Mouse (Mus musculus) right cerebral cortex, postnatal 25 days (tissue): ENCODE results near the gene Nos3.

ENCODE experiments used
- DNase-seq: peaks from one replicate; pipeline ENCODE4 v3.0.0; 2022

Nos3 gene

GRCm38 (mm10) chr5:24364508-24364907 lies at the start of gene Nos3:
Gene Nos3 (plus strand): TSS chr5:24364810.
- DNase-seq, result no peak

DNA sequence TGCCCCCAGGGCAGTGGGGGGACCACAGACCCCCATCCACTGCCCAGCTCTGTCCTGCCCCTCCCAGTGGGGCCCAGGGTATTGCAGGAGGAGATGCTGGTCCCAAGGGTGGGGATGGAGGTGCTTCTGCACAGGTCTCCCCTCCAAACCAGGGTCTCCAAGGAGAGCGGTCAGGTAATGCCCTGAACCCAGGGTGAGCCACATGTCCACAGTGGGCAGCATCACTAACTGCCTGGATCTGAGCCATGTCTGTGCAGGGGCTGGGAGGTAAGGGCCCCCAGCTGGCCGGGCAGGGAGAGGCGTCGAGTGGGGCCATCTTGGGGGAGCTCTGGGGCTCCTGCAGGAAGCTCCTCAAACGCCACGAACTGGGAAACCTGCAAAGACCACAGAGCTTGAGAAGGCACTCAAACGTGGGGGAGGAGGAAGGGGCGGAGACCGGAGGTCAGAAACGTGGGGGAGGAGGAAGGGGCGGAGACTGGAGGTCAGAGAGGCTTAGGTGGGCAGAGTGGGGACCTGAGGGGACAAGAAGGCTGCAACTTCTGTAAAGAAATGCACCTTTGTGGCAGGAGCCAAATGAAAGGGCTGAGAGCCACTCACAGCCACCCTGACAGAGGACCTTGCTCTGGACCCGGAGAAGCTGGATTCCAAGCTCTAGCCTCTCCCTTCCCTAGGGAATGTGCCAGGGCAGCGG lies 44.7 kb upstream of the Nos3 start:
- no peak for DNase-seq

GRCm38 (mm10) chr5:24320467-24320813 lies 44.2 kb upstream of the Nos3 start:
- no peak for DNase-seq

DNA sequence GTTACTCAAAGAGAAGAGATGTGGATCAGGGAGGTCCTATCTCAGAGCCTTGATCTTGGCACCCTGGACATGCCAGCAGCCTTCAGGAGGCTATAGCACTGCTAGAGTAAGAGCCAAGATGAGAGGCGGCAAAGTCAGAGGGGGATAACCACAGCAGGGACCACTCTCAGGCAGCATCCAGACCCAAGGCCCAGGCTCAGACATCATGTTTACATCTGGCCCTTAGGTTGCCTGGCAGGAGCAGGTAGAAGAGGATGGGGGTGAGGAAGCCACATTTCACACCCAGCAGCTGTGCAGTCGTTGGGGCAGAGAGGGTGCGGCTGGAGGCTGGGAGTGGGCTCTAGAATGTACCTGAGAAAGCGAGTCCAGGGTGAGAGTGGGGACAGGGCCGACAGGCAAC lies 43.7 kb upstream of the Nos3 start:
- no peak for DNase-seq

- no peak for DNase-seq
Measured at GRCm38 (mm10) chr5:24321711-24322682, 42.6 kb upstream of the Nos3 start.

DNA sequence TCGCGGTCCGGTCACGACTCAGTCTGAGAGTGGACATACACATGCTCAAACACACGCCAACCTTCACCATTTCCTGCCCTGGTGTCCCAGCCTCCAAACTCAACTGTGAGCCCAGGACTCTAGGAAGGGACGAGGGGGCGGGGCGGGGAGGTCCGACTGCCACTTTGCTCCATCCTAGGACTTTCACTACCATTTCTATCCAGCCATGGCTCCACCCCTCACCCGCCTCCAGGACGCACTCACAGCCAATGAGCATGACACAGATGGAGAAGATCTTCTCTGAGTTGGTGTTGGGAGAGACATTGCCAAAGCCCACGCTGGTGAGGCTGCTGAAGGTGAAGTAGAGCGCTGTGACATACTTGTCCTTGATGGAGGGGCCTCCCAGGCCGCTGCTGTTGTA lies 39.4 kb upstream of the Nos3 start:
- no peak for DNase-seq

DNA sequence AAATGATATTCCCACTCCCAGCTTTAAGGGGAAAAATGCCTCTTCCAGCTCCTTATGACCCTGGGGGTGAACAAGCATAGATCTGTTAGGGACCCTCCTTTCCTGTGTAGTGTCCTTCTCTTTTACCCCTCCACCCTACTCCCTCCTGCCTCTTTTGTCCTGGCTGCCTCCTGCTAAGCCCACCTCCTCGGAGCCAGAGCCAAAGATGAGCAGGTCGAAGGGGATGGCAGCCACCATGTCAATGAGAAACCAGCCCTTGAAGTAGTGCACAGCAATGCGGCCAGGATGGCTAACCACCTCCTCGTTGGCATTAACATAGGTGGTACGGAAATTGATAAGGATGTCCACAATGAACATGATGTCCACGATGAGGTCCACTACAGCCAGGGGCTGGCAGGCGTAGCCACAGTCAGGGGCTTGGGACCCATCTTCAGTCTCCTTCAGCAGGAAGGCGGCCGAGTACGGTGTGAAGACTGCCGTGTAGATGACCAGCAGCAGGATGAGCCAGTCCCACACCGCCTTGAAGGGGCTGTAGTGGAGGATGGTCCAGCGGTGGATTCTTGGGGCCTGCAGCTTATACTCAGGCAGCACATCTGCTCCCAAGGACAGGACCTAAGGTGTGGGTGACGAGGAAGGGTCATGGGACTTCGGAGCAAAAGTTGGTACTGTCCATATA lies 38.3 kb upstream of the Nos3 start:
- DNase-seq, result no peak

DNA sequence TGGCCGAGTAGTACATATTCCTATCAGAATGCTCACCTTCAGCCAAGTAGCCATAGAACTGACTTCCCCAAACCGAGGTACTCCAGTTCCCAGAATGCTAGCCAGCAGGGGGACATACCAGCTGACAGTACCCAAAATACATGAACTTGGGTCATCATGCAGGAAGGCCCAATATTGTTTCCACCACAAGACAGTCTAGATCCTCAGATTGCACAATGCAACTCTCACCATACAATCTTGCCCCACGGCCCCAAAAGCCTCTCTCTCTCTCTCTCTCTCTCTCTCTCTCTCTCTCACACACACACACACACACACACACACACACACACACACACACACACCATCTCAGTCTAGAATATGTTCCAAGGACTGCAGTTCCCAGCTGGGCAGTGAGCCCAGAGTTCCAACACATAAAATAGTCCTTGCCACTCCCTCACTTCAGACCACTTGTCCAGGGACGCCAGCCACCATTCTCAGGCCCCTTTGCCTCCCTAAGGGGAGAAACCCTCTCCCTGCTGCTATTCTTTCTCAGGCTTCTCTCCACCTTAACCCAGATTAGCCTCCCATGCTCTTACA lies 37.7 kb upstream of the Nos3 start:
- DNase-seq, result no peak

DNA sequence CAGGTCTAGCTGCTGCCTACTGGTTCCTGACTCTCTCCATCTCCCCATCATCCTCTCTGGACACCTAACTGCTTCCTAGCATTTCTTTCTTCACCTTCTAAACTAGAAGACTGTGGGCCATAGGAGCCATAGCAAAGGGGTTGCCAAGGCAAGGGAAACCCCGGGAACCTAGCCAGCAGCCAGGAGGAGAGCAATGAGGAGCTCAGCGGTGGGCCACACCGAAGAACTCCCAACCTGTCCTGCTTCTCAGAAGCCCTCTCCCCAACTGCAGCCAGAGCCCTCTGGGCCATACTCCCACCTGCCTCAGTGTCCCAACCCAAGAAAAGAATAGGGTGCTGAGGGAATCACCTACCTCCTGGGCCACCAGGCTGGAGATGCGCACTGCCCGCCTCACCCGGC lies 35.8 kb upstream of the Nos3 start:
- no peak for DNase-seq

- DNase-seq, result no peak
Measured at GRCm38 (mm10) chr5:24329212-24329964, 35.2 kb upstream of the Nos3 start.

DNA sequence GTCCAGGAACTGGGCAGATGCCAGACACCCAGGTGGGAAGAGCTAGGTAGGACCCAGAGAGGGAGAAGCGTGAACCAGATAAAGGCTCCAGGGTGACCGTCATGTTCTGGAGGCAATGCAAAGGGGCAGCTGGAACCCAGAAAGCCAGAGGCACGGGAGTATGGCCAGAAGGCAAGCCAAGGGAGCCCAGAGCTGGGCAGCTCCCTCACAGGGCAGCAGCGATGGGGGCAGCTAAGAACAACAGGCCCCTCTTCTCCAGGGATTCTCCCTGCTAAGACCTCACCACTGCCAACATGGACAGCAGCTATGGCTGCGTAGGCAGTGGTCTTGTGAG lies 34.7 kb upstream of the Nos3 start:
- DNase-seq, result no peak

DNA sequence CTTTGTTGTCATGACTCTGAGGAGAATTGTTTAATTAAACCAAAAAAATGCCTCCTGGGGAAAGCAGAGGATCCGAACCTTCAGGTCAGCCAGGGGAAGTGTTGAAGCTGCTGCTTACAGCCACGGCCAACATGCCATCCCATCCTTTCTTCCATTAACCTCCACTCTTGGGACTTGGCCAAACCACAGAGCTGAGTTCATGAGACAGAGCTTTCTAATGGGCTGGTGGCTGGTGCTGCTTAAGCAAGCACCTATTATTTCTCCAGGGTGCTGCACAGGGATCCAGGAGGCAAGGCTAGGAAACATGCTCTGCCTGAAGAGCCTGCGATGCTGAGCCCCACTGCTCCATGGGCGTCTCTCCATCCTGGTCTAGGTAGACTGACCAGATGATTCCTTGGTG lies 32.2 kb upstream of the Nos3 start:
- DNase-seq, result no peak

GRCm38 (mm10) chr5:24334749-24335148 lies 29.9 kb upstream of the Nos3 start:
- no peak for DNase-seq

DNA sequence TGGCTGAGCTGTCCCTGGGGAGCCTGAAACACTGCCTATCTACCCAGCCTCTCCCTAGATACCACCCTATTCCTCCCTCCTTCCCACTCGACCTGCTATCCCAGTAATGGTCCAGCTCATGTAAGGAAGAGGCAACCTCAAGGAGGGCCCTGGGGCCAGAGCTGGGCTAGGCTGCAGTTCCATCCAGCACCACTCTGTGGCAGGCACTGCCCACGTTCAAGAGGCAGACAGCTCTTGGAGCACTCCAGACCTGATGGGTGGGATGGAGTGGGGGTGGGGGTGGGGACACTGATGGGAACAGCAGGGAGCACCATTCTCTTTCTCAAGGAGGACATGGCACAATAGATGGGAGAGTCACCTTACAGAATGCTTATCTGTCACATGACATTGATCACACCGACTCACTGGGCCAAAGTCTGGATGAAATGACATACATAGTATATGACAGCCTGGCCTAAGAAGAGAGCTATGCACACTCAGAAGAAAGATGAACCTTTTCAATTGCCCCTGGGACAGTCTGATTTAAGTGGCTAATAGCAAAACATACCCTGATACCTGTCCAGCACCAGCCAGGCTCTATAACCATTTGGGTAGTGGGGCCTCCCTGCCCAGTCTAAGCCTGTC lies 28.6 kb upstream of the Nos3 start:
- no peak for DNase-seq

DNA sequence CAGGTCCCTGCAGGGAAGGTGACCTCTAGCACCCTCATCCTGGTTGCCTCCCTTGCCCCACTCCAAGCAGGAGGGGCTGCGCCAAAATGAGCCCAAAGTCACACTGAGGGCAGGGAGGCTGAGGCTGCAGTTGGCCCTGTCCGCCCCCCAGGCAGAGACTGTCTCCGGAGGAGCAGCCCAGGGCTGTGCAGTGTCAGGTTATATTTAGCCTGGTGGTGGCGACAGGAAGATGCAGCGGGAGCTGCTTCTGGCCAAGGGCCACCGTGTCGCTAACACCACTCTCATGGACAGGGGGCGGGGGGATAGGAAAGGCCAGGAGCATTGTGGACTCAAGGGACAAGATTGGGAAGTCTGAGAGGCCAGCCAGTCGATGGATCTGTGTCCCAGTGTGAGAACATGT lies 27.2 kb upstream of the Nos3 start:
- DNase-seq, result no peak

DNA sequence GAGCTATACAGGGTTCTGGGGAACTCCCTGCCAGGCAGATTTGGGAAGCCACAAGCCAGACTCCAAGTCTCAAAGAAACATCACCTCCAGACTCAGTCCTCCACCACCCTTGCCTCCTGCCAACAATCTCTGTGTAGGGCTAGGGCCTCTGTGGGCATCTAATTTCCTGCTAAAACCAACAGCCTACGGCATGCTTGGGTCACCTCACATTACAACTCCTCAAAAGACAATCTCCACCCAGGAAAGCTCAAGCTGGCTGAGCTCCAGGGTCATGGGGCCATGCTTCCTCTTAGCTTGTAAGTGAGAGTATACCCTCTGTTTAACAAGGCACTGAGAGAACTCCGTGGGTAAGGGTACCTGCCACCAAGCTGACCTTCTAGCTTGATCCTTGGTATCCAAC lies 26.8 kb upstream of the Nos3 start:
- no peak for DNase-seq

DNA sequence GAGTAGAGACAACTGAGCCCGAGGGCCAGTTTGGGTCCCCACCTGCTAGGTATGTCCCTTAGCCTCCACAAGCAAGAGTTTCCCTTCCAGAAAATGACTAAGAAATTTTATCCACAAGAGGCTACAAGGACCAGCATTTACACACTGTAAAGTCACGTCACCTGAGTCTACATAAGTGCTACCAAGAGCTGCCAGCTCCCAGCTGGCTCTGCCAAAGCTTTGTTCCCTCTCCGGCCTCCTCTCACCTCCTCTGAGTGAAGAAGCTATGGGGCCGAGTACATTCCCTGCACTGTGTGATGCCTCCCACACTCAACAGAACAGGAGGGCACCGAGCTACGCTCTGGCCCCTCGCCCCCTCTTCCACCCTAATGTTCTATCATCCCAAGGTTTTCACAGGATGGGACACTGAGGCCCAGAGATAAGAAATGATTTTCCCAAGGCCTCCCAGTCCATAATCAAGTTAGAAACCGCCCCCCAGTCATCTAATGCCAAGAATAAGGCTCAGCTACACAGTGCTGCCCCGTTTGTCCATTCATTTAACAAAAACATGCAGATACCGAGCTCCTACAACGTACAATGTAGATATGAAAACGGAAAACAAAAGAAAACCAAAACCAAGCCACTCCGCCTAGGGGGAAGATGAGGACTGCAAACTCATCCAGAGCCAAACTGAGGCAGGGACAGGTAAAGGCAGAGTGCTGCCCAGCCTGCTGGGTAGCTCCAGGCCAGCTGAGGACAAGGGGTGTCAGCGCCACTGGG lies 22.2 kb upstream of the Nos3 start:
- no peak for DNase-seq

DNA sequence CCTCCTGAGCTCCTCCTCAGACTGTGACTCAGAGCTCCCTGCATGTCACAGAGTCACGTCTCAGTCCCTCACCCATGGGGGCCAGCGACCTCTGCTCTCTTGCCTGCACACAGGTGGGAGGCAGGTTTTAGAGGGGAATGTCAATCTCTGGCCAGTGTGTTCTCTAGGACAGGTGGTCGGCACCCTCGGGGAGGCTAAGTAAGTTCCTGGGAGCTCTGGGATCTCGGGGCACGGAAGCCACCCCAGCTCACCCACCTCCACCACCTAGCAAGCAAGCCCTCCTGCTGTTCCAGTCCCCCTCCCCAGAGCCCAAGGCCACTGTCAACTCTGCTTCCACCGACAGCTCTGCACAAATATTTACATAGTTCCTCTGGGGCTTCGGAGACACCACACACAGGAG lies 21.6 kb upstream of the Nos3 start:
- no peak for DNase-seq

GRCm38 (mm10) chr5:24343379-24343778 lies 21.2 kb upstream of the Nos3 start:
- no peak for DNase-seq

GRCm38 (mm10) chr5:24343977-24344436 lies 20.6 kb upstream of the Nos3 start:
- DNase-seq, result no peak

DNA sequence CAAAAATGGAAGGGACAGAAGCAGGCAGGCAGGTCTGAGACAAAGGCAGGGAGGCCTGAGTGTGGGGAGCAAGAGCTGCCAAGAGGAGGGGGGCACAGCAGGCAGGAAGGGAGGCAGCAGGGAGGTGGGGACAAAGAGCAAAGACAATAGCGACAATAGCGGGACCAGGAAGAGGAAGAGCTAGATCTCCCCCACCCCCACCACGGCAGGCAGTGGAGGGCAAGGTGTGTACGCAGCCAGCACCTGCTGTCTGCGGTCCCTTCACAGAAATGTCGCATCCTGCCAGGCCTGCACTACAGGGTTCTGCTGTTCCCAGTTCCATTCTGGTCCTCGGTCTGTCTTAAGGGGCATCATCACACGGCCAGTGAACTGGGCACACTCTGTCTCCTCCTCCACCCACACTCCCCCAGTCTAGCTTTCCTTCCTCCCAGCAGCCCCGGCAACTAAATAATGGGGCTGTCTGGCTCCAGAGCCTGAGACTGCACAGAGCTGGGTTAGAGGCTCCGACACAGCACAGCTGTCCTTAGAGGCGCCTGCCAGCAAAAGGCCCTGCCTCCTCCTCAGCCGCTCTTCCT lies 20.0 kb upstream of the Nos3 start:
- no peak for DNase-seq
